Mouse (Mus musculus) forebrain, embryonic 15.5 days (tissue): ENCODE results near the gene Sgsm1. TPM values are rescaled to one million over a fixed set of nuclear protein-coding genes. Genes with fewer than 3 reads are reported as not detected.

Source experiments
- ATAC-seq: fragments of 200-750 bp; cut with Nextera tagmentation; replicated peaks from 2 replicates; pipeline ENCODE4 v1.8.0; 2017; ENCODE audit warnings: mild to moderate bottlenecking, moderate TSS enrichment, moderate library complexity
- H3K27ac ChIP-seq: fragments of 300-500 bp; sonication (generic); replicated peaks from 2 replicates; pipeline ENCODE4 v1.5.1; 2015; ENCODE audit warnings: mild to moderate bottlenecking, inconsistent platforms
- H3K27me3 ChIP-seq: fragments of 300-500 bp; sonication (generic); 2 replicates; pipeline ENCODE4 v1.6.1; 2015; ENCODE audit warnings: inconsistent platforms
- H3K36me3 ChIP-seq: fragments of 300-500 bp; sonication (generic); 2 replicates; pipeline ENCODE4 v1.6.1; 2015; ENCODE audit warnings: mild to moderate bottlenecking, inconsistent platforms
- H3K4me1 ChIP-seq: fragments of 300-500 bp; sonication (generic); 2 replicates; pipeline ENCODE4 v1.6.1; 2015; ENCODE audit warnings: inconsistent platforms
- H3K4me2 ChIP-seq: fragments of 300-500 bp; sonication (generic); replicated peaks from 2 replicates; pipeline ENCODE4 v1.6.1; 2015; ENCODE audit warnings: mild to moderate bottlenecking, inconsistent platforms
- H3K4me3 ChIP-seq: fragments of 300-500 bp; sonication (generic); 2 replicates; pipeline ENCODE4 v1.5.1; 2015; ENCODE audit warnings: mild to moderate bottlenecking, inconsistent platforms
- H3K9ac ChIP-seq: fragments of 300-500 bp; sonication (generic); replicated peaks from 2 replicates; pipeline ENCODE4 v1.6.1; 2015; ENCODE audit warnings: mild to moderate bottlenecking, inconsistent platforms
- H3K9me3 ChIP-seq: fragments of 300-500 bp; sonication (generic); 2 replicates; pipeline ENCODE4 v1.6.1; 2016; ENCODE audit warnings: inconsistent platforms
- WGBS: fragments of 180-500 bp; shearing (Covaris S2); methylation state at CpG from one replicate; pipeline ENCODE4 v1.1.7; 2015; ENCODE audit warnings: mixed read lengths; 5-methylcytosine and 5-hydroxymethylcytosine counted together
- polyA plus RNA-seq: library from polyadenylated mRNA; unstranded; fragments of >200 nt; fragmentation: Nextera tagmentation; extraction: Ambion mirVana; gene quantifications from 2 replicates; pipeline ENCODE4 v1.2.1, GENCODE M21; 2015

Gene Sgsm1
- polyA plus RNA-seq, 1 experiment from 2014 or later: 15.7 TPM

DNA sequence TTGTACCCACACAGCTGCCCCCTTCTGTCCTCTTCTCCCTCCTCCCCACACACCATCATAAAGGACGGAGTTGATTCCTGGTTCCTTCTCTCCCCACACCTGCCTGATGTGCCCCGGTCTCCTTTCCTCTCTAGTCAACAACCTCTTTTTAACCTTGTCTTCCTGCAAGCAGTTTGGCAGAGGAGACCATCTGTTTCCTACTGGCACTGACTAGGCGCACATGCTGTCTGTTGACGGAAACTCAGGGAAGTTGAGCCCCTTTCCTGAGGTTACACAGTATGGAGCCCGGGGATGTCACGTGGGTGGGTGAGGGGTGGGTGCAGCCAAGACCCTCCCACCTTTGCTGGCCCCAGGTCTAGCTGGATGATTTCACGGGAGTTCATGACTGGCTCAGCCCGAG is 17.8 kb downstream of the Sgsm1 start:
- Histone ChIP-seq H3K9ac (no peak overlapping the region), H3K27ac (no peak overlapping the region)
- 0 out of 2 replicates have a peak, but pooled peaks have one; percentile 45 for ATAC-seq

DNA sequence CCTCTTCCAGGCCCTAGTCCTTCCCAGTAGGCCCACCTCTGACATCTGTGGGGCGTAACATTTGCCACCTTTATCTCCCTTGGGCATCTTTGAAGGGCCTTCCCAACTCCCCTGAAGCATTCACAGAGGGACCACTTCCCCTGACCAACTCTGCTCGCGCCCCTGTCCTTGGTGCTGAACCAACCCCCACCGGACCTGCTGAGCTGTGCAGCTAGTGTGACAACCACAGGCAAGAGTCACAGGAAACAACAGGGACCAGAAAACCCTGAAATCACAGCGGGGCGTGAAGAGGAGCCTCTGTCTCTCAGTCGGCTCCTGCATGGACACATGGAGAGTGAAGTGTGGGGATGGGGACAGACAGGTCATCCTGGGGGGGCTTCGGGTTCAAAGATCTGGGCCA is 18.4 kb downstream of the Sgsm1 start:
- Histone ChIP-seq H3K4me2 (no peak overlapping the region), H3K9ac (no peak overlapping the region), H3K4me1 (peaks cover 14% of the 10 kb centered on the region), H3K4me3 (no peak overlapping the region), H3K27me3 (peaks cover 25% of the 10 kb centered on the region), H3K9me3 (no peaks in the 10 kb centered on the region), H3K27ac (no peak overlapping the region), H3K36me3 (no peaks in the 10 kb centered on the region)
- 18% methylated on average over 8 of the region's 8 CpGs for WGBS
- no peak for ATAC-seq

More for the DNA sequence above, 17.8 kb downstream of the Sgsm1 start:
- Histone ChIP-seq H3K4me3 (no peak overlapping the region), H3K9me3 (no peaks in the 10 kb centered on the region), H3K4me2 (no peak overlapping the region), H3K4me1 (peaks cover 11% of the 10 kb centered on the region), H3K27me3 (peaks cover 19% of the 10 kb centered on the region), H3K36me3 (no peaks in the 10 kb centered on the region)
- 41% methylated on average over 8 of the region's 8 CpGs for WGBS

DNA sequence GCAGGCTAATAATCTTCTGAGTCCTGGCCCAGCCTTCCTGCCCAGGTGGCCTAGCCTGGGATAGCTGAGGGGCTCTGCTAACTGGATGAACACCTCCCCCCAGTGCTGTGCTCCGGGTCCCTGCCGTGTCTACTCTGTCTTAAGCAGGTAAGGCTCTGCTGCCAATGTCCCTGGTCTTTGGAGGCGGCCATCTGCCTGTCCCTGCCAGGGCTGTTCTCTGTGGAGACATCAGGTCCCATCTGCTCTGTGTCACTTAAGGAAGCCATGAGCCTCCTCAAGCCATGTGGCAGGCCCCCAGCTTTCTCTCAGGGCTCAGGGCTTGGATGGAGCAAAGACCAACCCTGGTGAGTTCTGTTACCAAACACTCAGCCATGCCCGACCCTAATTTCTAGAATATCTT is 19.5 kb downstream of the Sgsm1 start:
- Histone ChIP-seq H3K36me3 (no peaks in the 10 kb centered on the region), H3K4me1 (peaks cover 20% of the 10 kb centered on the region), H3K27ac (no peak overlapping the region), H3K27me3 (peaks cover 28% of the 10 kb centered on the region), H3K4me3 (no peak overlapping the region), H3K9me3 (no peaks in the 10 kb centered on the region), H3K9ac (no peak overlapping the region), H3K4me2 (no peak overlapping the region)
- 75% methylated on average over 4 of the region's 4 CpGs for WGBS
- no peak for ATAC-seq

DNA sequence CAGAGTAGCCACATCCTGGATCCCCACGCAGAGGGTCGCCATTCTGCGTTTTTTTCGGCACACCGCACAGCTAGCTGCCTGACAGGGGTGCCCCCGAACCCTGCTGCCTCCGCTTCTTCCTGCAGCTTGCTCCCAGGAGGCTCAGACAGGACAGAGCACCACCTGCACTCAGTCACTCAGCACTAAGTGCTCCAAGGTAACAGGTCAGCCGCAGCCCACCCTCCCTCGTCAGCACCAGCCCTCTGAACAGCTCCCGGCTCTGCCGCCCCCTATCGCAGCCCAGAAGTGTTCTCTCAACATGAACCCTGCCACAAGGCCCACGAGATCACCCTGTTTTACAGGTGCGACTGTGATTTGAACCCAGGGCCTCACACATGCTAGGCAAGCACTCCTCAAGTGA is 20.4 kb downstream of the Sgsm1 start:
- Histone ChIP-seq H3K27me3 (peaks cover 28% of the 10 kb centered on the region), H3K4me2 (no peak overlapping the region), H3K27ac (no peak overlapping the region), H3K4me3 (no peak overlapping the region), H3K4me1 (peaks cover 20% of the 10 kb centered on the region), H3K9me3 (no peaks in the 10 kb centered on the region), H3K36me3 (no peaks in the 10 kb centered on the region; the same call in 1 of the 2 replicates), H3K9ac (no peak overlapping the region)
- 43% methylated on average over 14 of the region's 14 CpGs for WGBS
- no peak for ATAC-seq

DNA sequence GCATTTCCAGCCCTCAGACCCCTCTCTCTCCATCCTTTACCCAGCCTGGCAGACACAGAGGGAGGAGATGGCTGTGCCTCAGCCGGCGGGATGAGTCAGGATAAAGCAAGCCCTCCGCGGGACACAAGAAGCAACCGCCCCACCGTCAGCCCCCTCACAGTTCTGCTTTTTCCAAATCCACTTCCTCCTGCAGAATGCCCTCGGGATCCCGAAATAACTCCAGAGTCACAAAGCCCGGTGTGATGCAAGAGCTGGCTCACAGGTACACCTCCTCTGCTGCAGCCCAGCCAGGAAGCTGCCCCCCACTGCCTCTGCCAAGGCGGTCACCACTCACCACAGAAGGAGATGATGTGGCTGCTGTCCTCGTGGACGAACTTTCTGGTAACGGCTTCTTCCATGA is 22.1 kb downstream of the Sgsm1 start:
- Histone ChIP-seq H3K9ac (no peak overlapping the region), H3K27me3 (peaks cover 28% of the 10 kb centered on the region), H3K4me2 (no peak overlapping the region), H3K36me3 (peaks cover 4% of the 10 kb centered on the region), H3K9me3 (no peaks in the 10 kb centered on the region), H3K4me1 (peaks cover 20% of the 10 kb centered on the region), H3K27ac (no peak overlapping the region), H3K4me3 (no peak overlapping the region)
- ATAC-seq: no peak
- 51% methylated on average over 13 of the region's 13 CpGs for WGBS

DNA sequence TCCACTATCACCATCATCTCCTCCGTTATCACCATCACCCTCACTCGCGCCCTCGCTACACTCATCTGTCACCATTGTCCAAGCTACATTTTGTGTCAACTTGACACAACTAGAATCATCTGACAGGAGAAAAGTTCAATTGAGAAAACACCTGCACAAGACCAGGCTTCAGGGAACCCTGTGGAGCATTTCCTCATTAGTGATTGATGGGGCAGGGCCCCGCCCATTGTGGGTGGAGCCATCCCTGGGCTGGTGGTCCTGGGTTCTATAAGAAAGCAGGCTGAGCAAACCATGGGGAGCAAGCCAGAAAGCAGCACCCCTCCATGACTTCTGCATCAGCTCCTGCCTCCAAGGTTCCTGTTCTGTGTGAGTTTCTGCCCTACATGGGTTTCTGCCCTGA is 22.8 kb downstream of the Sgsm1 start:
- no peak overlapping the region for H3K4me2 ChIP-seq
- ATAC-seq: no peak
- H3K27ac ChIP-seq: no peak overlapping the region
- peaks cover 15% of the 10 kb centered on the region for H3K4me1 ChIP-seq
- no peak overlapping the region for H3K4me3 ChIP-seq
- H3K9ac ChIP-seq: no peak overlapping the region
- WGBS: 46% methylated on average over 5 of the region's 5 CpGs
- peaks cover 28% of the 10 kb centered on the region for H3K27me3 ChIP-seq
- H3K9me3 ChIP-seq: no peaks in the 10 kb centered on the region
- peaks cover 4% of the 10 kb centered on the region for H3K36me3 ChIP-seq

DNA sequence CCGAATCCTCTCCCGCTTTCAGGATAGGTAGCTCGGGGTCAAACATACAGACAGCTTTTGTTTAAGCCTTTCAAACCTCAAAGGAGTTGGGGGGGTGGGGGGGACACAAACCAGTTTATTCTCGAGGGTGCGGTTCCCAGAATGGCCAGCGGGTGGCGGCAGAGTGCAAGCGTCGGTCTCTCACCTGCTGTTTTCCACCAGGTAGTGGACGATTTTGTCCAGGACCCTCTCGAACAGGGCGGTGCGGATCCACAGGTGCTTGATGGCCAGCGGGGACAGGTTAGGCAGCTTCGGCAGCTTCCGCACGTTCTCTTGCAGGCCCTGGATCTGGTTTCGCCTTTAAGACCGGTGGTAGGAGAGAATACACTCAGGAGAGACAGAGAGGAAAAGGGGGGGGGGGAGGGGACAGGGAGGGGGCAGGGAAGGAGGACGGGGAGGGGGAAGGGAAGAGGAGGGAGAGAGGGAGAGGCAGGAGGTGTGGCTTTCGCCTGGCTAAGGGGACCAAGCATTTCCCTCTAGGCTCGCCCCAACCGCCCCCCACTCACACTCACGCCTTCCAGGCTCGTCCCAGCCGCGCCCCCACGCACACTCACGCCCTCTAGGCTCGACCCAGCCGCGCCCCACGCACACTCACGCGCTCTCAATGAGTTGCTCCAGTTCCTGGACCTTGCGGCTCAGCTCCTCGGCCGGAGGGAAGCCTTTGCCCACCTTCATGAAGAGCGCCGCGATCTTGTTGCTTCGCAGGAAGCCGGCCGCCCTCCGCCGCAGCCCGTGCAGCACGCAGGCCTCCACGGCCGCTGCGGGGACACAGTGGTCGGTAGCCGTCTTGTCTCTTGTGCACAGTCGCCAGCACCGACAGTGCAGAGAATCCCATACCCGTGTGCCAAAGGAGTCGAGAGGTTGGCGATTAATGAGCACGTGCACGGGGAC is 23.7 kb downstream of the Sgsm1 start:
- Histone ChIP-seq H3K4me2 (peak overlapping the region; percentile 47), H3K9ac (peak overlapping the region; percentile 19; the same call in 1 of the 2 replicates), H3K27me3 (peaks cover 28% of the 10 kb centered on the region), H3K27ac (no peak overlapping the region), H3K4me1 (peaks cover 9% of the 10 kb centered on the region), H3K4me3 (peak overlapping the region; percentile 29), H3K9me3 (no peaks in the 10 kb centered on the region), H3K36me3 (peaks cover 4% of the 10 kb centered on the region)
- 1% methylated on average over 60 of the region's 60 CpGs for WGBS
- no peak for ATAC-seq

DNA sequence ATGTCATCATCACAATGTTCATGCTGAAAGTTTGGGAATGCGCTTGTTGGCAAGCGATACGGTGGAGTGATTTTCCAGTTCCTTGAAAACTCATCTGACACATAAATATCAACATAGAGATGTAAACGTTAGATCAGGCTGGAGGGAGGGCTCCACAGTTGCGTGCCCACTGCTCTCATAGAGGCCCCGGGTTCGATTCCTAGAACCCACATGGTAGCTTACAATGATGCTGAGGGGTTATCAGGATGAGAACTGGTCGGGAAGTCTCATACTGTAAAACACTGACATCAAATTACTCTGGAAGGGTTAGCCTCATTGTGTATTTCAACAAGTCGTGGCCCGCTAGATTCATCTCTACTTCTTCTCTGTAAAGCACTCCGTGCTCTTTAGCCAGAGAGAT is 24.5 kb downstream of the Sgsm1 start:
- Histone ChIP-seq H3K4me1 (peaks cover 9% of the 10 kb centered on the region), H3K9me3 (no peaks in the 10 kb centered on the region), H3K27ac (no peak overlapping the region), H3K4me2 (no peak overlapping the region), H3K36me3 (peaks cover 4% of the 10 kb centered on the region), H3K27me3 (peaks cover 28% of the 10 kb centered on the region), H3K9ac (no peak overlapping the region), H3K4me3 (no peak overlapping the region)
- no peak for ATAC-seq
- 74% methylated on average over 11 of the region's 11 CpGs for WGBS

DNA sequence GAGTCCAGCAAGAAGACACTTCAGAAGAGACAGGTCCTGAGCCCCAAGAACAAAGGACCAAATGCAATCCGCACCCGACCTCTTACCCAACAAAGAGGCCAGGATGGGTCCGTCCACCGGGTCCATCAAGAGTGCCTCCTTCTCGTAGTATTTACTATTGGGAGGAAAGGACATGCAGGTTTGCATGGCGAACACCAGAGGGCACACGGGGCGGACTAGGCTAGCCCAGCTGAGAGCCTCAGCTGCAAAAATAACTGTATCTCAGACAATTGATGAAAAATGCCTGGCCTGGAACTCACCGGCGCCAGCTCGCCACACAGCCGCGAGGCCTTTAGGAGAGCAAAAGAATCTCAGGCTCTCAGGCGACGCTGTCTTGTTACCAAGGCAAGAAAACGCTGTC is 25.0 kb downstream of the Sgsm1 start:
- Histone ChIP-seq H3K36me3 (peaks cover 4% of the 10 kb centered on the region), H3K4me3 (no peak overlapping the region), H3K4me2 (no peak overlapping the region), H3K9ac (no peak overlapping the region), H3K4me1 (peaks cover 9% of the 10 kb centered on the region), H3K9me3 (no peaks in the 10 kb centered on the region), H3K27ac (no peak overlapping the region), H3K27me3 (peaks cover 28% of the 10 kb centered on the region)
- ATAC-seq: no peak
- WGBS: 62% methylated on average over 16 of the region's 16 CpGs

DNA sequence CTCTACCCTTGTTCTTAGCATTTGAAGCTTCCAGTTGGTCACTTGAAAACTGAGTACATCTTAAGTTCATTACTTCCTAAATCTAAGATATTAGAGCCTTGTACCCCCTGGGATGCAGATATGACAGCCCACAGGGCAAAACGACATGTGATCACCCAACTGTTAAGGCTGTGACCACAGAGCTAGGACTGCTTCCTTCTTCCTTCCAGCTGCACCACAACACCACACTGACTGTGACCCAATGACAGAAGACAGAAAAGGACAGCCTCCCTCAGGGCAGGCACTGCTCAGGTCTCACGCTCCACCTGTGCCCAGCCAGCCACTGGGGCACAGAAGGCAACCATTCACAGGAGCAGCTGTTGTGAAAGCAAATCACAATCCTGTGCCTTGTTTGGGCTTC is 26.9 kb downstream of the Sgsm1 start:
- Histone ChIP-seq H3K9me3 (no peaks in the 10 kb centered on the region), H3K36me3 (peaks cover 6% of the 10 kb centered on the region), H3K4me2 (no peak overlapping the region), H3K9ac (no peak overlapping the region), H3K4me1 (peaks cover 9% of the 10 kb centered on the region), H3K4me3 (no peak overlapping the region), H3K27me3 (peaks cover 18% of the 10 kb centered on the region), H3K27ac (no peak overlapping the region)
- 73% methylated on average over 2 of the region's 2 CpGs for WGBS
- ATAC-seq: no peak

DNA sequence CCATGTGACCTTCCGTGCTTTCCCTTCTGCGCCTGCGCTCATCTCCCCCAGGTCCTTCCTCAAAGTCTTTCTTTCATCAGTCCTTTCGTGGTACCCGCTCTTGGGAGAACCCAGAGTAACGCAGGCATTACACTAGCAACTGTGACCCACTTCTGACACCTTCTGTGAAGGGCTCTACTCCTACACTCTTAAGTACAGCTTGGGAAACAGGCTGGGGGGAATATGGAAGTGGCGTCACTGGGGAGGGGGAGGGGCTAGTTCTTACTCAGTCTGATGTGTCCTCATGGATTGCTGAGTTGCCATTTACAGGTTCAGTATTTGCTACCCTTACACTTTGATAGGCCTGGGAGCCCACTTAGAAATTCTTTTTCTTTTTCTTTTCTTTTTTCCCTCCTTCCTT is 29.0 kb downstream of the Sgsm1 start:
- Histone ChIP-seq H3K4me2 (no peak overlapping the region), H3K9ac (no peak overlapping the region), H3K27ac (no peak overlapping the region), H3K4me1 (no peaks in the 10 kb centered on the region), H3K36me3 (peaks cover 6% of the 10 kb centered on the region), H3K4me3 (no peak overlapping the region), H3K9me3 (no peaks in the 10 kb centered on the region), H3K27me3 (no peaks in the 10 kb centered on the region)
- 92% methylated on average over 7 of the region's 7 CpGs for WGBS
- ATAC-seq: no peak

DNA sequence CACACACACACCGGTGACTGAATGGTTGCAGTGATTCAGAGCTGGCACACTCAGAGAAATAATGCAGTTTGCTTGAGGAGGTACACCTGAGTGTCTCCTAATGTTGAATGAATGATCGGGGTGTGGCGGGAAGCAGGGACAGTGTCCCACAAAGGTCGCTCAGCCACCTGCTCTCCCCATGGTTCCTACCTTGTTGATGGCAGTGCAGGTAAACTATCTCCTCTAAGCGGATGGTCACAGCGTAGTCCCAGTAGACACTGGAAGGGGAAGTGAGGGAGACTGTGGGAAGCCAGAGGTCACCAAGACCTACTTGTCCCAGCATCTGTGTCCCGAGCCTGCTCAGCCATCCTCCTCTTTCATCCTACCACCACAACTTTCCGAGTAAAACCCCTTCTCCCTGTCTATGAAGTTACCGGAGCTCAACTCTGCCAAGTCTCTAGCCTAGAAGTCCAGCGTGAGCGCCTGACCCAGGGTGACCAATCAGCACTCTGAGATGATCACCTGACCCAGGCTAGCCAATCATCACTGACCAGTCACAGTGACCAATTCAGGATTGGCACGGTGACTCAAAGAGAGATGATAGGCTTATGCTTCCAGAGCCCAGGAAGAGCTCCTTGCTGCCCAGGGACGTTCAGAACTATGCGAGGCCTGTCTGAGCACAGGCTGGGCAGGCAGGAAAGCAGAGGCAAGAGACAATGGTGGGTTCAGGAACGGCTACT is 30.3 kb downstream of the Sgsm1 start:
- peak overlapping the region; percentile 15; the same call in 1 of the 2 replicates for H3K4me3 ChIP-seq
- H3K27ac ChIP-seq: no peak overlapping the region
- H3K36me3 ChIP-seq: peaks cover 9% of the 10 kb centered on the region
- no peaks in the 10 kb centered on the region for H3K27me3 ChIP-seq
- 29% methylated on average over 15 of the region's 15 CpGs for WGBS
- no peak overlapping the region for H3K9ac ChIP-seq
- H3K9me3 ChIP-seq: no peaks in the 10 kb centered on the region
- no peaks in the 10 kb centered on the region for H3K4me1 ChIP-seq
- H3K4me2 ChIP-seq: peak overlapping the region; percentile 22; the same call in 1 of the 2 replicates
- ATAC-seq: peak; percentile 36; the same call in 1 of the 2 replicates
